Mouse (Mus musculus): Measurements from ENCODE around the gene Sprtn.

GRCm38 (mm10) chr8:124935116-124935515, 37.4 kb downstream of the Sprtn start:
- TF ChIP-seq CTCF (conservative IDR thresholded peaks at IDR 0.05; ENCODE audit: insufficient read depth, insufficient read length, low read depth, low read length) (no peak), POLR2A (IDR thresholded peaks at IDR 0.05; ENCODE audit: low read depth, low read length) (no peak)
